Mouse (Mus musculus): Measurements from ENCODE around the gene Cpxcr1. TPM values are rescaled to one million over a fixed set of nuclear protein-coding genes. Genes with fewer than 3 reads are reported as not detected.

The Cpxcr1 gene
- polyA plus RNA-seq (2012; rRNA removed): not detected in 2 replicates

GRCm38 (mm10) chrX:116448644-116449043 lies at the start of gene Cpxcr1:
Cpxcr1 (plus strand) TSS chrX:116448944.

Other genes starting within 250 kb of the Cpxcr1 start
- gene H2afb2, start 232.2 kb downstream of the Cpxcr1 start, polyA plus RNA-seq (2012; rRNA removed): not detected in 2 replicates

All from central nervous system, embryonic 11.5 days (tissue).